Mouse (Mus musculus): ENCODE measurements around the gene Gale. TPM values are rescaled to one million over a fixed set of nuclear protein-coding genes. Genes with fewer than 3 reads are reported as not detected.
A peak's percentile ranks its signal among the peaks of the same experiment; 100 is the strongest.

Gale gene
- polyA plus RNA-seq, 1 experiment from 2014 or later: 127 TPM

- no peak for ATAC-seq
Measured at GRCm38 (mm10) chr4:135949911-135950310, 13.6 kb upstream of the Gale start.

GRCm38 (mm10) chr4:135950365-135950764 is 13.2 kb upstream of the Gale start:
- peaks cover 16% of the 10 kb centered on the region for H3K36me3 ChIP-seq (ENCODE audit: control insufficient read depth, insufficient read depth, low read length)
- no peak overlapping the region for H3K27ac ChIP-seq (ENCODE audit: low read length)
- H3K4me1 ChIP-seq (ENCODE audit: control insufficient read depth, insufficient read depth, low read length): peaks cover 14% of the 10 kb centered on the region
- H3K4me2 ChIP-seq (ENCODE audit: low read depth, low read length): no peak overlapping the region
- peaks cover 3% of the 10 kb centered on the region; the same call in 1 of the 2 replicates for H3K9me3 ChIP-seq (ENCODE audit: control insufficient read depth, low read length)
- ATAC-seq: no peak
- H3K9ac ChIP-seq (ENCODE audit: low read depth, low read length): no peak overlapping the region
- no peaks in the 10 kb centered on the region for H3K27me3 ChIP-seq (replicated peaks; ENCODE audit: control insufficient read depth, insufficient read depth, low read length)
- WGBS: 81% methylated on average over 6 of the region's 6 CpGs
- H3K4me3 ChIP-seq (ENCODE audit: low read length): no peak overlapping the region

More at GRCm38 (mm10) chr4:135949911-135950310, 13.6 kb upstream of the Gale start:
- 50% methylated on average over 6 of the region's 6 CpGs for WGBS
- Histone ChIP-seq H3K4me3 (ENCODE audit: low read length) (no peak overlapping the region), H3K4me1 (ENCODE audit: control insufficient read depth, insufficient read depth, low read length) (peaks cover 14% of the 10 kb centered on the region), H3K27me3 (replicated peaks; ENCODE audit: control insufficient read depth, insufficient read depth, low read length) (no peaks in the 10 kb centered on the region), H3K36me3 (ENCODE audit: control insufficient read depth, insufficient read depth, low read length) (peaks cover 16% of the 10 kb centered on the region), H3K9ac (ENCODE audit: low read depth, low read length) (no peak overlapping the region), H3K4me2 (ENCODE audit: low read depth, low read length) (no peak overlapping the region), H3K27ac (ENCODE audit: low read length) (no peak overlapping the region), H3K9me3 (ENCODE audit: control insufficient read depth, low read length) (peaks cover 3% of the 10 kb centered on the region; the same call in 1 of the 2 replicates)

DNA sequence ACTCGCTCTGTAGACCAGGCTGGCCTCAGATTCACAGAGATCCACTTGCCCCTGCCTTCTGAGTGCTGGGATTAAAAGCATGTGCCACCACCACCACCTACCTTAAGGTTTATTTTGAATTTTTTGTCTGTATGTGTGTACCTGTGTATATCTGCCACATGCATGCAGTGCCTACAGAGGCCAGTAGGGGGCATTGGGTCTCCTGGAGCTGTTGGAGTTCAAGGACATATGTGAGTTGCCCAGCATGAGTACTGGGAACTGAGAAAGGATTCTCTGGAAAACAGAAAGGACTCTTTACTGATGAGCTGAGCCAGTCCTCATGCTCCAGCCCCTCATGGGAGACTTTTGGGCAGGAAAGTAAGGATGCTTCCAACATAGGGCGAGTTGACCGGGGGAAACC is 12.0 kb upstream of the Gale start:
- Histone ChIP-seq H3K9me3 (ENCODE audit: control insufficient read depth, low read length) (peaks cover 3% of the 10 kb centered on the region; the same call in 1 of the 2 replicates), H3K4me3 (ENCODE audit: low read length) (no peak overlapping the region), H3K4me2 (ENCODE audit: low read depth, low read length) (no peak overlapping the region), H3K4me1 (ENCODE audit: control insufficient read depth, insufficient read depth, low read length) (peaks cover 10% of the 10 kb centered on the region), H3K27me3 (replicated peaks; ENCODE audit: control insufficient read depth, insufficient read depth, low read length) (no peaks in the 10 kb centered on the region), H3K27ac (ENCODE audit: low read length) (no peak overlapping the region), H3K9ac (ENCODE audit: low read depth, low read length) (no peak overlapping the region), H3K36me3 (ENCODE audit: control insufficient read depth, insufficient read depth, low read length) (peaks cover 22% of the 10 kb centered on the region)
- ATAC-seq: no peak
- WGBS: 92% methylated on average over 3 of the region's 3 CpGs

- H3K36me3 ChIP-seq (ENCODE audit: control insufficient read depth, insufficient read depth, low read length): peaks cover 22% of the 10 kb centered on the region
- no peak overlapping the region for H3K4me3 ChIP-seq (ENCODE audit: low read length)
- ATAC-seq: no peak
- 80% methylated on average over 3 of the region's 3 CpGs for WGBS
- H3K27me3 ChIP-seq (replicated peaks; ENCODE audit: control insufficient read depth, insufficient read depth, low read length): no peaks in the 10 kb centered on the region
- peaks cover 3% of the 10 kb centered on the region; the same call in 1 of the 2 replicates for H3K9me3 ChIP-seq (ENCODE audit: control insufficient read depth, low read length)
- H3K9ac ChIP-seq (ENCODE audit: low read depth, low read length): no peak overlapping the region
- H3K4me1 ChIP-seq (ENCODE audit: control insufficient read depth, insufficient read depth, low read length): peaks cover 9% of the 10 kb centered on the region
- no peak overlapping the region for H3K4me2 ChIP-seq (ENCODE audit: low read depth, low read length)
- H3K27ac ChIP-seq (ENCODE audit: low read length): no peak overlapping the region
Measured at GRCm38 (mm10) chr4:135953179-135953578, 10.3 kb upstream of the Gale start.

GRCm38 (mm10) chr4:135954241-135954640 is 9.3 kb upstream of the Gale start:
- peaks cover 22% of the 10 kb centered on the region for H3K36me3 ChIP-seq (ENCODE audit: control insufficient read depth, insufficient read depth, low read length)
- H3K4me3 ChIP-seq (ENCODE audit: low read length): no peak overlapping the region
- H3K4me1 ChIP-seq (ENCODE audit: control insufficient read depth, insufficient read depth, low read length): peaks cover 8% of the 10 kb centered on the region
- no peaks in the 10 kb centered on the region for H3K27me3 ChIP-seq (replicated peaks; ENCODE audit: control insufficient read depth, insufficient read depth, low read length)
- H3K9ac ChIP-seq (ENCODE audit: low read depth, low read length): no peak overlapping the region
- ATAC-seq: no peak
- 21% methylated on average over 2 of the region's 2 CpGs for WGBS
- no peak overlapping the region for H3K4me2 ChIP-seq (ENCODE audit: low read depth, low read length)
- no peak overlapping the region for H3K27ac ChIP-seq (ENCODE audit: low read length)
- H3K9me3 ChIP-seq (ENCODE audit: control insufficient read depth, low read length): peaks cover 3% of the 10 kb centered on the region; the same call in 1 of the 2 replicates

GRCm38 (mm10) chr4:135955886-135956285 is 7.6 kb upstream of the Gale start:
- peaks cover 3% of the 10 kb centered on the region; the same call in 1 of the 2 replicates for H3K9me3 ChIP-seq (ENCODE audit: control insufficient read depth, low read length)
- peaks cover 5% of the 10 kb centered on the region; the same call in 1 of the 2 replicates for H3K4me1 ChIP-seq (ENCODE audit: control insufficient read depth, insufficient read depth, low read length)
- no peak for ATAC-seq
- no peak overlapping the region for H3K27ac ChIP-seq (ENCODE audit: low read length)
- H3K4me2 ChIP-seq (ENCODE audit: low read depth, low read length): no peak overlapping the region
- 87% methylated on average over 9 of the region's 9 CpGs for WGBS
- no peak overlapping the region for H3K9ac ChIP-seq (ENCODE audit: low read depth, low read length)
- H3K36me3 ChIP-seq (ENCODE audit: control insufficient read depth, insufficient read depth, low read length): peaks cover 22% of the 10 kb centered on the region
- H3K4me3 ChIP-seq (ENCODE audit: low read length): no peak overlapping the region
- H3K27me3 ChIP-seq (replicated peaks; ENCODE audit: control insufficient read depth, insufficient read depth, low read length): no peaks in the 10 kb centered on the region

DNA sequence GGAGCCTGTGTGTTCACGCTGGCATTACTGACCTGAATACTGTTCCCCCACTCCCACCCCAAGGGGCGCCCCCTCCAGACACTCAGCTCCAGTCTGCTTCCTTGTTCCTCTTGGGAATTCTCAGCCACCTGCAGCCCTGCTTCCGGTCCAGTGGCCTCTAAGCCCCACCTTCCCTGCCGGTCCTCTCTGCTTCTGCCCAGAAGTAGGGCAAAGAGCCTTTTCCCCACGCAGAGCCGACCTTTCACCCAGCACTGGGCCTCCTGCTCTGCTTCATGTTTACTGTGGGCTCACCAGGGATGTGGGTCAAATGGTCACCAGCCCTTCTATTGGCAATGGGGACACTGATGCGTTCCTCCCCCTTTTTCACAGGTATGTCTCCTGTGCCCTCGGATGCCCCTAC is 5.2 kb upstream of the Gale start:
- ATAC-seq: peak; percentile 77
- peak overlapping the region; percentile 25 for H3K4me3 ChIP-seq (ENCODE audit: low read length)
- H3K4me2 ChIP-seq (ENCODE audit: low read depth, low read length): peak overlapping the region; percentile 45
- peaks cover 9% of the 10 kb centered on the region for H3K4me1 ChIP-seq (ENCODE audit: control insufficient read depth, insufficient read depth, low read length)
- H3K9ac ChIP-seq (ENCODE audit: low read depth, low read length): peak overlapping the region; percentile 55
- H3K27me3 ChIP-seq (replicated peaks; ENCODE audit: control insufficient read depth, insufficient read depth, low read length): no peaks in the 10 kb centered on the region
- H3K36me3 ChIP-seq (ENCODE audit: control insufficient read depth, insufficient read depth, low read length): peaks cover 11% of the 10 kb centered on the region
- peak overlapping the region; percentile 85 for H3K27ac ChIP-seq (ENCODE audit: low read length)
- no peaks in the 10 kb centered on the region for H3K9me3 ChIP-seq (ENCODE audit: control insufficient read depth, low read length)
- WGBS: 47% methylated on average over 8 of the region's 8 CpGs

DNA sequence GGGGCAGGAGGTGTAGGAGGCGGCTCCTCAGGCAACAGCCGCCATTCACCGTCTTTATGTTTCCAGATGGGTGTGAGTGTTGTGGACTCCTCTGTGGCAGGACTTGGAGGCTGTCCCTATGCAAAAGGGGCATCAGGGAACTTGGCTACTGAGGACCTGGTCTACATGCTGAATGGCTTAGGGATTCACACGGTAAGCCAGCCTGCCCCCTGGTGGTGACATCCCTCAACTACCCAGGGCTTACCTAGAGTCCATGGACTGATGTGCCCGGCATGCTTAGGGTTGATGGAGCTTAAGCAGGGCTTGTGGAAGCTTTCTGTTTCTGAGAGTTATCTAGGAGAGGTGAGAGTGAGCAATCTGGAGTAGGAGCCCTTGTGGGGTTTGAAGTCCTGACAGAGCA is 2.8 kb upstream of the Gale start:
- H3K4me2 ChIP-seq (ENCODE audit: low read depth, low read length): no peak overlapping the region
- 27% methylated on average over 5 of the region's 5 CpGs for WGBS
- H3K27me3 ChIP-seq (replicated peaks; ENCODE audit: control insufficient read depth, insufficient read depth, low read length): no peaks in the 10 kb centered on the region
- no peak overlapping the region for H3K4me3 ChIP-seq (ENCODE audit: low read length)
- no peaks in the 10 kb centered on the region for H3K9me3 ChIP-seq (ENCODE audit: control insufficient read depth, low read length)
- ATAC-seq: no peak
- H3K4me1 ChIP-seq (ENCODE audit: control insufficient read depth, insufficient read depth, low read length): peaks cover 24% of the 10 kb centered on the region
- no peak overlapping the region for H3K27ac ChIP-seq (ENCODE audit: low read length)
- H3K9ac ChIP-seq (ENCODE audit: low read depth, low read length): no peak overlapping the region
- H3K36me3 ChIP-seq (ENCODE audit: control insufficient read depth, insufficient read depth, low read length): peaks cover 7% of the 10 kb centered on the region

DNA sequence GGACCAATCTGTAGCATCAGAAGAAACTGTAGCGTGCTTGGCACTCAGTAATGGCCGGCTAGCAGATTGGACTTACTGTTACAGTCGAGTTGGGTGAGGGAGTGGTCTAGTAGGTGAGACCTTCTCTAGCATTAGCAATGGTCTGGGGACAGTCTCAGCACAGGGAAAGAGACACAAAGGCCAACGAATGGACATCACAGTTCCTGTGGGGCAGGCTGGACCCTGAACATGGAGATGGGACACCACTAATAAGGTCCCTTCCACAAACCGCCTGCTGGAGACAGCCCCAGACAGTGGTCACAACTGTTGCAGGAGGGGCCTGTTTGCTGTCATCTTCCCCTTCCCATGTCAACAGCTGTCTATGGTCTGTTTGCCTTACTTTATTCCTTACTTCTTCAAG is 1.8 kb upstream of the Gale start:
- Histone ChIP-seq H3K4me3 (ENCODE audit: low read length) (no peak overlapping the region), H3K4me1 (ENCODE audit: control insufficient read depth, insufficient read depth, low read length) (peaks cover 24% of the 10 kb centered on the region), H3K9me3 (ENCODE audit: control insufficient read depth, low read length) (no peaks in the 10 kb centered on the region), H3K36me3 (ENCODE audit: control insufficient read depth, insufficient read depth, low read length) (peaks cover 5% of the 10 kb centered on the region), H3K27ac (ENCODE audit: low read length) (no peak overlapping the region), H3K4me2 (ENCODE audit: low read depth, low read length) (no peak overlapping the region), H3K9ac (ENCODE audit: low read depth, low read length) (no peak overlapping the region), H3K27me3 (replicated peaks; ENCODE audit: control insufficient read depth, insufficient read depth, low read length) (no peaks in the 10 kb centered on the region)
- ATAC-seq: no peak
- 88% methylated on average over 5 of the region's 5 CpGs for WGBS

DNA sequence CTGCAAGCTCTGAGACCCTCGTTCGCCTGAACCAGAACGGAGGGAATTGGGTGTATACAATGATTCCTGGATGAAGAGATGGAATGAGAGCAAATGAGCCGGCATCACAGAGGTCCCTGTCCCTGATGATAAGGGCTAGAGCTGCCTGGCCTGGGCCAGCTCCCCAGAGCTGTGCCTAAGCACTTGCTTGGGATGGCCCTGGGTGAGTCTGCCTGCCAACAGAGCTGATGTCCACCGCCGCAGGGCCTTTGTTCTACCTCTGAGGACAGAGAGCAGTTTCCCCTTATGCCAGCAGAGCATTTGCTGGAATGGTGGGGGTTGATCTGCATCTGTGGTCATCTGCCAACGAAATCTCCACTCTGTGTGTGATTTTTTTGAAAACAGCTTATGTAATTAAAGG is 1.3 kb upstream of the Gale start:
- no peak for ATAC-seq
- 89% methylated on average over 7 of the region's 7 CpGs for WGBS
- Histone ChIP-seq H3K36me3 (ENCODE audit: control insufficient read depth, insufficient read depth, low read length) (peaks cover 8% of the 10 kb centered on the region), H3K27me3 (replicated peaks; ENCODE audit: control insufficient read depth, insufficient read depth, low read length) (no peaks in the 10 kb centered on the region), H3K4me2 (ENCODE audit: low read depth, low read length) (no peak overlapping the region; the same call in 1 of the 2 replicates), H3K4me1 (ENCODE audit: control insufficient read depth, insufficient read depth, low read length) (peaks cover 24% of the 10 kb centered on the region), H3K9me3 (ENCODE audit: control insufficient read depth, low read length) (no peaks in the 10 kb centered on the region), H3K9ac (ENCODE audit: low read depth, low read length) (0 out of 2 replicates have a peak overlapping the region, but pooled peaks have one; percentile 89), H3K27ac (ENCODE audit: low read length) (no peak overlapping the region), H3K4me3 (ENCODE audit: low read length) (no peak overlapping the region)
